Mouse (Mus musculus) MEL (cell line): Measurements from ENCODE around the gene Arhgdib. TPM values are rescaled to one million over a fixed set of nuclear protein-coding genes. Genes with fewer than 3 reads are reported as not detected.

Source experiments
- DNase-seq: peaks from one replicate; pipeline ENCODE4 v3.0.0; 2011; ENCODE audit warnings: low read depth, low spot score
- H3K27ac ChIP-seq: 2 replicates; pipeline ENCODE4 v1.5.1; 2012; ENCODE audit warnings: low read depth, mild to moderate bottlenecking, control low read depth, low read length, moderate library complexity; ENCODE audit not compliant: control insufficient read depth
- H3K27me3 ChIP-seq, 2 experiments: fragments of 150-350 bp in 1 of 2; sonication (generic) in 1 of 2; 2 replicates each; pipeline ENCODE4 v1.6.1; 2012; ENCODE audit warnings: low read length in 2 of 2, mild to moderate bottlenecking in 2 of 2, improper control_type of control experiment in 1 of 2, moderate library complexity in 1 of 2; ENCODE audit not compliant: insufficient read depth in 2 of 2, control insufficient read depth in 1 of 2
- H3K36me3 ChIP-seq, 2 experiments: 2 replicates each; pipeline ENCODE4 v1.6.1; 2012 to 2014; ENCODE audit warnings: low read length in 2 of 2, improper control_type of control experiment in 1 of 2, inconsistent platforms in 1 of 2, mild to moderate bottlenecking in 1 of 2; ENCODE audit not compliant: insufficient read depth in 2 of 2, control insufficient read depth in 1 of 2
- H3K4me1 ChIP-seq, 2 experiments: fragments of 150-350 bp in 1 of 2; sonication (generic) in 1 of 2; 2 replicates each; pipeline ENCODE4 v1.6.1; 2012; ENCODE audit warnings: low read length in 2 of 2, improper control_type of control experiment in 1 of 2, mild to moderate bottlenecking in 1 of 2; ENCODE audit not compliant: insufficient read depth in 2 of 2, control insufficient read depth in 1 of 2
- H3K4me3 ChIP-seq, 2 experiments: fragments of 150-350 bp in 1 of 2; sonication (generic) in 1 of 2; 2 replicates each; pipeline ENCODE4 v1.5.1; 2012; ENCODE audit warnings: low read depth in 2 of 2, low read length in 2 of 2, mild to moderate bottlenecking in 2 of 2, moderate library complexity in 2 of 2, control low read depth in 1 of 2, improper control_type of control experiment in 1 of 2; ENCODE audit not compliant: control insufficient read depth in 1 of 2, insufficient read depth in 1 of 2
- H3K79me2 ChIP-seq: 2 replicates; pipeline ENCODE4 v1.6.1; 2012; ENCODE audit warnings: mild to moderate bottlenecking, low read length, moderate library complexity; ENCODE audit not compliant: control insufficient read depth, poor library complexity, insufficient read depth
- H3K9ac ChIP-seq: 2 replicates; pipeline ENCODE4 v1.6.1; 2012; ENCODE audit warnings: low read depth, mild to moderate bottlenecking, control low read depth, low read length, moderate library complexity; ENCODE audit not compliant: control insufficient read depth, poor library complexity, severe bottlenecking
- H3K9me3 ChIP-seq: fragments of 150-350 bp; sonication (generic); replicated peaks from 2 replicates; pipeline ENCODE4 v1.6.1; 2012; ENCODE audit warnings: mild to moderate bottlenecking, low read length, improper control_type of control experiment, moderate library complexity; ENCODE audit not compliant: insufficient read depth
- BHLHE40 ChIP-seq: IDR thresholded peaks from 2 replicates; pipeline ENCODE4 v1.6.1; 2012; ENCODE audit warnings: low read depth, mild to moderate bottlenecking, inconsistent platforms, low read length, improper control_type of control experiment, borderline replicate concordance
- CTCF ChIP-seq, 3 experiments: IDR thresholded peaks in 2 of 3; conservative IDR thresholded peaks in 1 of 3; 2 replicates each; pipeline ENCODE4 v1.5.1; 2011 to 2012; ENCODE audit warnings: low read length in 3 of 3, low read depth in 2 of 3, mild to moderate bottlenecking in 2 of 3, improper control_type of control experiment in 1 of 3, inconsistent platforms in 1 of 3, mixed read lengths in 1 of 3, moderate library complexity in 1 of 3; ENCODE audit not compliant: control insufficient read depth in 1 of 3, insufficient read depth in 1 of 3, poor library complexity in 1 of 3, severe bottlenecking in 1 of 3
- EP300 ChIP-seq, 2 experiments: IDR thresholded peaks; 2 replicates each; pipeline ENCODE4 v1.6.1; 2011; ENCODE audit warnings: improper control_type of control experiment in 2 of 2, low read length in 2 of 2, low read depth in 1 of 2, mild to moderate bottlenecking in 1 of 2
- ETS1 ChIP-seq: IDR thresholded peaks from 2 replicates; pipeline ENCODE4 v1.6.1; 2012; ENCODE audit warnings: low read depth, mild to moderate bottlenecking, inconsistent platforms, low read length, improper control_type of control experiment, moderate library complexity
- GABPA ChIP-seq: IDR thresholded peaks from 2 replicates; pipeline ENCODE4 v1.6.1; 2012; ENCODE audit warnings: low read depth, mild to moderate bottlenecking, inconsistent platforms, low read length, improper control_type of control experiment, moderate library complexity
- GATA1 ChIP-seq: IDR thresholded peaks from 2 replicates; pipeline ENCODE4 v1.6.1; 2011; ENCODE audit warnings: low read depth, low read length, improper control_type of control experiment
- HCFC1 ChIP-seq: IDR thresholded peaks from 2 replicates; pipeline ENCODE4 v1.6.1; 2012; ENCODE audit warnings: low read depth, mild to moderate bottlenecking, inconsistent platforms, low read length, improper control_type of control experiment, moderate library complexity
- JUND ChIP-seq: IDR thresholded peaks from 2 replicates; pipeline ENCODE4 v1.6.1; 2011; ENCODE audit warnings: low read depth, mild to moderate bottlenecking, improper control_type of control experiment, low read length
- MAX ChIP-seq: IDR thresholded peaks from 2 replicates; pipeline ENCODE4 v1.6.1; 2011; ENCODE audit warnings: low read length, improper control_type of control experiment
- MAZ ChIP-seq: IDR thresholded peaks from 2 replicates; pipeline ENCODE4 v1.6.1; 2012; ENCODE audit warnings: low read depth, mild to moderate bottlenecking, inconsistent platforms, low read length, improper control_type of control experiment
- MXI1 ChIP-seq: IDR thresholded peaks from 2 replicates; pipeline ENCODE4 v1.6.1; 2011; ENCODE audit warnings: mild to moderate bottlenecking, low read depth, low read length, improper control_type of control experiment
- MYB ChIP-seq: IDR thresholded peaks from 2 replicates; pipeline ENCODE4 v1.6.1; 2011; ENCODE audit warnings: mild to moderate bottlenecking, low read depth, low read length, improper control_type of control experiment
- POLR2A ChIP-seq, 2 experiments: IDR thresholded peaks; 2 replicates each; pipeline ENCODE4 v1.6.1; 2011 to 2012; ENCODE audit warnings: low read length in 2 of 2, mild to moderate bottlenecking in 2 of 2, control low read depth in 1 of 2, improper control_type of control experiment in 1 of 2, low read depth in 1 of 2, moderate library complexity in 1 of 2; ENCODE audit not compliant: control insufficient read depth in 1 of 2, insufficient read depth in 1 of 2, poor library complexity in 1 of 2
- POLR2AphosphoS2 ChIP-seq: IDR thresholded peaks from 2 replicates; pipeline ENCODE4 v1.6.1; 2011; ENCODE audit warnings: low read length, improper control_type of control experiment
- RCOR1 ChIP-seq: IDR thresholded peaks from 2 replicates; pipeline ENCODE4 v1.6.1; 2012; ENCODE audit warnings: low read depth, mild to moderate bottlenecking, inconsistent platforms, low read length, improper control_type of control experiment
- SIN3A ChIP-seq: IDR thresholded peaks from 2 replicates; pipeline ENCODE4 v1.6.1; 2012; ENCODE audit warnings: low read length, improper control_type of control experiment, inconsistent platforms
- SMC3 ChIP-seq: IDR thresholded peaks from 2 replicates; pipeline ENCODE4 v1.6.1; 2011; ENCODE audit warnings: low read depth, low read length, improper control_type of control experiment
- TCF12 ChIP-seq: IDR thresholded peaks from 2 replicates; pipeline ENCODE4 v1.6.1; 2014; ENCODE audit warnings: low read depth, mild to moderate bottlenecking, inconsistent platforms, low read length, improper control_type of control experiment, moderate library complexity
- UBTF ChIP-seq: IDR thresholded peaks from 2 replicates; pipeline ENCODE4 v1.6.1; 2012; ENCODE audit warnings: low read depth, mild to moderate bottlenecking, inconsistent platforms, low read length, improper control_type of control experiment, moderate library complexity, borderline replicate concordance; ENCODE audit not compliant: insufficient read depth
- ZC3H11A ChIP-seq: IDR thresholded peaks from 2 replicates; pipeline ENCODE4 v1.6.1; 2012; ENCODE audit warnings: low read depth, mild to moderate bottlenecking, inconsistent platforms, low read length, improper control_type of control experiment
- polyA plus RNA-seq, 2 experiments: library from polyadenylated mRNA; stranded (reverse) in 1 of 2; unstranded in 1 of 2; fragments of >175 nt in 1 of 2; fragments of >200 nt in 1 of 2; gene quantifications; 2 replicates each; pipeline versions ENCODE4 v1.2.1 to v1.2.4; 2012; ENCODE audit warnings: low replicate concordance in 2 of 2, low read depth in 1 of 2; ENCODE audit not compliant: insufficient read length in 2 of 2, insufficient read depth in 1 of 2, missing spikeins in 1 of 2
- total RNA-seq: library from RNA; depleted of rRNA; stranded (reverse); fragments of 300-350 nt; gene quantifications from 2 replicates; pipeline ENCODE4 v1.2.3, GENCODE M21; 2012

The Arhgdib gene
- total and polyA plus RNA-seq, 3 experiments: 102 to 408 (median 346) TPM

- Histone ChIP-seq H3K9me3 (no peaks in the 10 kb centered on the region), H3K79me2 (peaks cover 18% of the 10 kb centered on the region), H3K36me3 (peaks cover 0 to 50% of the 10 kb centered on the region in 2 experiments), H3K4me3 (no peak overlapping the region), H3K9ac (no peak overlapping the region), H3K27me3 (no peaks in the 10 kb centered on the region), H3K27ac (peak overlapping the region; percentile 4; the same call in 1 of the 2 replicates), H3K4me1 (peaks cover 19 to 42% of the 10 kb centered on the region in 2 experiments)
- DNase-seq: peak; percentile 47
- TF ChIP-seq MYB (peak; percentile 74), BHLHE40 (0 out of 2 replicates have a peak, but pooled peaks have one; percentile 23), SMC3 (no peak), SIN3A (peak; percentile 44; the same call in 1 of the 2 replicates), EP300 (IDR thresholded peaks at IDR 0.05; ENCODE audit: low read depth in 1 of 2, low read length in 2 of 2) (peak; percentile 71 to 84), TCF12 (peak; percentile 58), MAZ (no peak), RCOR1 (peak; percentile 77; the same call in 1 of the 2 replicates), GATA1 (peak; percentile 59), ETS1 (peak; percentile 54)
These were observed 7.6 kb downstream of the Arhgdib start for GRCm38 (mm10) chr6:136934068-136934467.

GRCm38 (mm10) chr6:136931246-136931645 is 10.5 kb downstream of the Arhgdib start:
- H3K9me3 ChIP-seq: no peaks in the 10 kb centered on the region
- no peak overlapping the region for H3K9ac ChIP-seq
- H3K79me2 ChIP-seq: 0 out of 2 replicates have a peak, but pooled peaks cover under 1% of the 10 kb centered on the region
- TF ChIP-seq MAX (no peak), SMC3 (no peak), JUND (no peak), CTCF (IDR thresholded peaks at IDR 0.05 in 2 of 3, conservative IDR thresholded peaks at IDR 0.05 in 1 of 3; ENCODE audit: control insufficient read depth in 1 of 3, insufficient read depth in 1 of 3, low read depth in 2 of 3, low read length in 3 of 3, poor library complexity in 1 of 3, severe bottlenecking in 1 of 3) (no peak), MAZ (no peak), POLR2AphosphoS2 (no peak), UBTF (no peak), ZC3H11A (no peak), POLR2A (IDR thresholded peaks at IDR 0.05; ENCODE audit: control insufficient read depth in 1 of 2, insufficient read depth in 1 of 2, low read depth in 1 of 2, low read length in 2 of 2, poor library complexity in 1 of 2) (no peak), MXI1 (no peak), GABPA (no peak), TCF12 (no peak), HCFC1 (no peak)
- peak overlapping the region; percentile 42 for H3K27ac ChIP-seq
- no peak for DNase-seq
- H3K4me3 ChIP-seq: no peak overlapping the region
- no peaks in the 10 kb centered on the region for H3K27me3 ChIP-seq
- H3K4me1 ChIP-seq: peaks cover 15 to 27% of the 10 kb centered on the region in 2 experiments
- H3K36me3 ChIP-seq: peaks cover 2 to 33% of the 10 kb centered on the region in 2 experiments
